Mouse (Mus musculus): Measurements from ENCODE around the gene Cwh43.

Gene Cwh43

GRCm38 (mm10) chr5:73405981-73406722 is at the start of gene Cwh43:
Cwh43 (plus strand) TSS chr5:73406075.
- in situ Hi-C loops (cut with MboI, MseI), result no loop called here

GRCm38 (mm10) chr5:73359134-73359751 is 46.6 kb upstream of the Cwh43 start:
- in situ Hi-C loops (cut with MboI, MseI), result no loop called here

DNA sequence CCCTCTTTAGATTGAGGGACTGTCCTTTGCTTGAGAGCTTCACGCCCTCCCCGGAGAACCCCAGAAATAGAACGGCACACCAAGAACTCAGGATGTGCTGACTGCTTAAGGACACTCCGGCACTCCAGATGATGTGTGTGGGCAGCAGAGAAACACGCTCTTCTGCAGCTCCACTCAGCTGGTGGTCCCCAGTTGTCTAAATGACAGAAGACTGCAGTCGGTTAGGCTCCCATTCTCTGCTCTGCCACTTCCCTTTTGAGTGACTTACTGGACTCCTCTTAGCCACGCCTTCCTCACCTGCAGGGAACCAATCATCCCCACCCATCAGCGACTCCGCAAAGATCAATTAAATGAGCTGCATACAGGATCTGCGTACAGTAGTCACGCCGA is 46.1 kb upstream of the Cwh43 start:
- in situ Hi-C loops (cut with MboI, MseI), result no loop called here

DNA sequence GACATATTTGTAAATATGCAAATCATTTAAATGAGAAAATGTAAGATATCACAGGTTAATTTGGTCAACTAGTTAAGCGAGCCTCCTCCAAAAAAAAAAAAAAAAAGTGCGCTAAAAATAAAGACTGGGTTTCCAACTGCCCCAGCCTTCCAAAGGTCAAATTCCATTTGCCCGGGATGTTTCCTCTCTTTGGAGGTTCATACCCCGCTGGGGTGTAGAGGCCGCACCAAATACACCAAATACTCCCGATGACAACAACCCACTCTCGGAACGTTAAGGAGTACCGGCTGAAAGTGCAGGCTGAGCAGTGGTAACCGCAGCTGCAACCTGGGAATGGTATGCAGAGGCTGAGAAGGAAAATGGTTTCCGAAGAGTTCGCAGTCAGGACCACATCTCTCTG is 45.6 kb upstream of the Cwh43 start:
- in situ Hi-C loops (cut with MboI, MseI), result no loop called here

DNA sequence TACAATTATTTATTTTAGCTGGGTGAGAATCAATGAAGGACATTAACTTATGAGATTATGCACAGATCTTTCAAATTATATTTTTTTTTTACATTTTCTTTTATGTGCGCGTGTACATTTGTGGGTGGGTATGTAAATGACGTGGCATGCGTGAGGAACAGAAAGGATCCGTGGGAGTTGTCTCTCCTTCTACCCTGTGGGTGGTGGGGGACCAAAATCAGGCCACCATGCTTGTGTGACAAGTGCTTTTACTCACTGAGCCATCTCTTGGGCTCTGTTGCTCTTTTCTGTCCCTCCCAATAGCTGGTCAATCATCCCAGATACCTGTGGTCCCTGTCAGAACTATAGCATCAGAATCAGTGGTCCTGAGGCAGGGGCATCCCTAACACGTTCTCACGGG is 43.5 kb upstream of the Cwh43 start:
- in situ Hi-C loops (cut with MboI, MseI), result no loop called here

GRCm38 (mm10) chr5:73362791-73363190 is 43.1 kb upstream of the Cwh43 start:
- in situ Hi-C loops (cut with MboI, MseI), result no loop called here

DNA sequence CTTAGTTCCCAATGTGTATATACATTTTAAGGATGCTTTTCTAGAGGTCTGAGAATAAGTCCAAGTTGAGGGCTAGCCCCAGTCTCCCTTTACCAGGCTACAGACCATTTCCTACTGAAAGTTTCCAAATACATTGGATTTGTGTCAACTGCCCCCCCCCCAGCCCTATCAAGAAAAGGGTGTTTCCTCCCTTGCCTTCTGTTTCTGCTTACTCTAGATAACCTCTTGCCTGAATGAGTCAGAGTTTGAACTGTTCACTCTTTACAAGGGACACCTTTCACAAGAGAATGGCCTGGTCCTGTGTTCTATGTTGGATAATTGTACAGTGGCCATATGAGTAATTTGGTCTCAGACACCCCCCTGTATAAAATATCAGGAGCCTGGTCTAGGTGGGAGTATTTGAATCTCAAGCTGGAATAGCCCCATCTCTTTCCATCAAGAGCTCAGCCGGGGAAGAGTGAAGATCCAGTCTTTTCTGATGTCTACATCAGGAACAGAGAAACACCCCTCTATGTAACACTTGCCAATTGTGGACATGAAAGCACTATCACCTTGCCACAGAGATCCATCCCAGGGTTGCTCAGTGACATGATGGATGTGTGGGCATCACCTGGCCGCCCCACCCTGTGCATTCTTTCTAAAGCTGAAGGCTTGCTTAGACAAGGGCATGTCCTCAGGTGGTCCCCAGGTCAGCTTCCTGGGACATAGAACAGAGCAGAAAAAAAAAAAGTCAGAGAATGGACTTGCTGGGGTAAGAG is 41.6 kb upstream of the Cwh43 start:
- in situ Hi-C loops (cut with MboI, MseI), result no loop called here

DNA sequence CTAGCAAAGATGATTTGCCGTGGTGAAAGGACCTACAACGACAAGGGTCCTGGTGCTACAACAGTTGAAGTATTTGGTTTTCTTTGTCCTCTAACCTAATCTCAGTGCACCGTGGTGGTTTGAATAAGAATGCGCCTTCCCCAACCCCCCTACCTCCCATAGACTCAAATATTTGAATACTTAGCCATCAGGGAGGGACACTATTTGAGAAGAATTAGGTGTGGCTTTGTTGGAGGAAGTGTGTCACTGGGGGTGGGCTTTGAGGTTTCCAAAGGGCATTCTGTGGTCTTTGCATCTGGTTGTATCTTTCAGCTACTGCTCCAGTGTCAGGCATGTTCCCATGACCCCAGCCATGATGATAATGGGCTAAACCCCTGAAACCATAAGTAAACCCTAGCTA is 38.0 kb upstream of the Cwh43 start:
- in situ Hi-C loops (cut with MboI, MseI), result no loop called here

GRCm38 (mm10) chr5:73368845-73369447 is 36.9 kb upstream of the Cwh43 start:
- in situ Hi-C loops (cut with MboI, MseI), result no loop called here

GRCm38 (mm10) chr5:73369731-73370130 is 36.1 kb upstream of the Cwh43 start:
- in situ Hi-C loops (cut with MboI, MseI), result loop anchor here (5.0 kb wide), 1 partner anchor 237 kb away; no protein-coding TSS in a partner anchor

DNA sequence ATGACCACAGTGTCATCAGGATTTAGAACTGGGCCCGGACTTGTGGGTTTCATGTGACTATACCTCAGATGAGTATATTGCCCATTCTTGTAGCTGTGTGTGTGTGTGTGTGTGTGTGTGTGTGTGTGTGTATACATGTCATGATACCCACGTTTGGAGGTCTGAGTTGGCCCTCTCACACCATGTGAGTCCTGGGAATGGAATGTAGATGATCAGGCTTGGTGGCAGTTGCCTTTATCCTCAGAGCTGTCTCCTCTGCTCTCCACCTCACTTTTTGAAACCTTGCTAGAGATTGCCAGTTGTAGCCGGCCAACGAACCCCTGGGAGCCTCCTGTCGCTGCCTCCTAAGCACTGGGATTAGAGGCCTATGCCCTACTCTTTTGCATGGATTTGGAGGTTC is 33.3 kb upstream of the Cwh43 start:
- in situ Hi-C loops (cut with MboI, MseI), result loop anchor here (5.0 kb wide), 1 partner anchor 240 kb away; no protein-coding TSS in a partner anchor

- in situ Hi-C loops (cut with MboI, MseI), result loop anchor here (5.0 kb wide), 1 partner anchor 241 kb away; no protein-coding TSS in a partner anchor
Measured at GRCm38 (mm10) chr5:73373184-73373583, 32.7 kb upstream of the Cwh43 start.

- in situ Hi-C loops (cut with MboI, MseI), result no loop called here
Measured at GRCm38 (mm10) chr5:73376041-73376440, 29.8 kb upstream of the Cwh43 start.

DNA sequence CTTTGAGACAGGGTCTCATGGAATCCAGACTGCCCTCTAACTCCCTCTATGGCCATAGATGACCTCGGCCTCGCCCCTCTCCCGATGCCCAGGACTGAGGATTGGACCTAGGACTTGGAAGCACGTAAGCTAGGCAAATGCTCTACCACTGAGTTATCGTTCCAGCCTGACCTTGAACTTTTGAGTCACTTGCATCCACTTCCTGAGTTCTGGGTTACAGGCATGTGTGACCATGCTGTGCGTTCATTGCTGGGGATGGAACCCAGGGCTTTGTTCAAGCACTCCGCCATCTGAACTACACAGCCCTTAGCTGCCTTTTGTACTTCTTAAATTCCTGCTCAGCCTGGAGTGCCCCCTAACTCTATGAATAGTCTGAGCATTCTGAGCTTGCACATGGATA is 29.4 kb upstream of the Cwh43 start:
- in situ Hi-C loops (cut with MboI, MseI), result no loop called here

DNA sequence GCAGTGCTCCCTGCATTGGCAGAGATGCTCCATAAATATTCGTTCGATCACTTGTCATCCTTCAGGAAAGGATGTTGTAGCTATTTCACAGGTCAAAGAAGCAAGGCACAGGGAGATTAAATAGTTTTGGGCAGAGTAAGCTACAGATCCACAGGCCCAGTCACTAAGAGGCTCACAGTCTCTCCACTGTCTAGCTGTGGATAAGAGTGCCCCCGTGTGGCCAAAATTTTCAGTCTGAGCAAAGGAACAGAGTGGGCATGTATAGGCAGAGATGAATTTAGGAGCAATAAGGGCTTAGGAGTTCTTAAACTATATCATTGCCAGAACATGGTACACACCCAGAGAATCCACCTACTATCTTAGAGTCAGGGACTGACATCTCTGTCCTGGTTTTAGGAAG is 26.0 kb upstream of the Cwh43 start:
- in situ Hi-C loops (cut with MboI, MseI), result loop anchor here (5.0 to 10.0 kb wide), 3 partner anchors 48 to 485 kb away; no protein-coding TSS in a partner anchor

GRCm38 (mm10) chr5:73380829-73381228 is 25.0 kb upstream of the Cwh43 start:
- in situ Hi-C loops (cut with MboI, MseI), result loop anchor here (5.0 to 10.0 kb wide), 3 partner anchors 49 to 486 kb away; no protein-coding TSS in a partner anchor

DNA sequence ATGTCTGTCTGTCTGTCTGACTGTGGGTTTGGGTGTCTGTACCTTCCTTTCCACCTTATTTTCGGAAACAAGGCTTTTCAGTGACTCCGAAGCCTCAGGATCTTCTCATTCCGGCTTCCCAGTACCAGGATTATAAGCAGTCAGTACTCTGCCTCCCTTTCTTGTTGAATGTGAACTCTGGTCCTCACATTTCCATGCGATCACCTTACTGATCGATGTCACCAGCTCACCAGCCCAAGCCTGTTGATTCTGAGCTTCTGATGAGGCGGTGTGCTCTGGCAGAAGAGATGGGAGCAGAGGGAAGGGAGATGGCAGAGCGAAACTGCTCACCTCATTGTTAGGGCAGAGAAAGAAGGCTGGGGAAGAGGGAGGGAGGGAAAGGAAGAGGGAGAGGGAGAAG is 24.4 kb upstream of the Cwh43 start:
- in situ Hi-C loops (cut with MboI, MseI), result loop anchor here (5.0 to 10.0 kb wide), 3 partner anchors 49 to 487 kb away; no protein-coding TSS in a partner anchor

DNA sequence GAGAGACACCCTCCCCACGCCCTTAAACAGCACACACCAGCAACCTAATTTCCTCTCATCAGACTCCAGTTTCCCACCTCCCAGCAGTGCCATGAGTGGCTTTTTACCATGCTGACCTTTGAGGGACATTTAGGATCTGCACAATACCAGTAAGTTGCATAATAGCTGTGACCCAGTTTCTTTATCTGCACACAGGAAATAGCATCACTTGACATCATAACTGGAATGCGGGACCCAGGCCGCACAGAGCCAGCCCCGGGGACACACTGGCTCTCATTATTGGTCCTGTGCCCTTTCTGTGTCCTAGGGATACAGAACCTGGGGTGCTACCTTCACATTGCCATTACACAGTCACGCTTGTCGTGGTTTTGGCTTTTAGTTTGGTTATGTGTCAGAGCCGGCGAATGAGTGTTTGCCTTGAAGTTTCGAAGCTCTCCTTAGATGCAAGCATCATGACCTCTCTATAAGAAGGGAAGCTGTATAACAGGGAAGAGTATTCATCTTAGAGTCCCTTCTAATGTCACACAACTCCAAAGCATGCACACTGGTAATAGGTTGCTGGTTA is 23.8 kb upstream of the Cwh43 start:
- in situ Hi-C loops (cut with MboI, MseI), result loop anchor here (5.0 to 10.0 kb wide), 3 partner anchors 50 to 487 kb away; no protein-coding TSS in a partner anchor

DNA sequence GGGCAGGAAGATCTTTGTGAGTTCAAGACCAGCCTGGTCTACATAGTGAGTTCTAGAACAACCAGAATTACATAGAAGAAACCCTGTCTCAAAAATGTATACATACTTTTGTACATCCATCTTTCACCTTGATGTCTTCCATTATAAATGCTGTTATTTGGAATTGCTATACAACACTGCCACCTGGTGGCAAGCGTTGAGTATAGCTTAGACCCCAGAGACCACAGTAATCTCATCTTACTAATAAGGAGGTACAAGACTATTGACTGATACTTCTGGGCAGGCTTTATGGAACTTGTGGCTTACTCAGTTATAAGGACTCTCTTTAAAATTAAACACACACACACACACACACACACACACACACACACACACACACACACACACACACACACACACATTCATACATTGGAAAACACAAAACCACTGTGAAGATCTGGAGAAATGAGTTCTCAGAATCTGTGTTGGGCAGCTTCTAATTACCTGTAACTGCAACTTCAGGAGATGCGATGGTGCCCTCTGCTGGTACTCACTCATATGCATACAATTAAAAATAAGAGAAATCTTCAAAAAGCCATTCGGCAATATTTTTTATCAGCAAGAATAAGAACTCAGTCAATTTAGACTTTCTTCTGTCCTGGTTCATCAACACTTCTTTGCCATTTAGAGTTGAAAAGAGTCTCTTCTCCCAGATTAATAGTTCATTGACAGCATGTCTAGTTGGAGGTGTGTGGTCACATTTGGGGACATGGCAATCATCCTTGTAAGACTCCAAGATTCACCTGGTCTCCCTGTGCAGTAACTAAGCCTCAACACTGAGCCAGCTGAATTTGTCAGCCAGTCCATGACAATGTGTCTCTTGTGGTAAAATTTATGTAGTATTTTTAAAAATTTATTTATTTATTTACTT is 22.9 kb upstream of the Cwh43 start:
- in situ Hi-C loops (cut with MboI, MseI), result loop anchor here (5.0 to 10.0 kb wide), 3 partner anchors 51 to 488 kb away; no protein-coding TSS in a partner anchor

- in situ Hi-C loops (cut with MboI, MseI), result loop anchor here (5.0 to 10.0 kb wide), 3 partner anchors 51 to 489 kb away; no protein-coding TSS in a partner anchor
Measured at GRCm38 (mm10) chr5:73383647-73383970, 22.3 kb upstream of the Cwh43 start.
